Mouse (Mus musculus): ENCODE measurements at regions not wholly inside any gene's neighbourhood (a gene's known extent, or its start where the extent isn't known, plus 50 kb on each side); places are given as distances from the start of the nearest gene placed in this dataset.

DNA sequence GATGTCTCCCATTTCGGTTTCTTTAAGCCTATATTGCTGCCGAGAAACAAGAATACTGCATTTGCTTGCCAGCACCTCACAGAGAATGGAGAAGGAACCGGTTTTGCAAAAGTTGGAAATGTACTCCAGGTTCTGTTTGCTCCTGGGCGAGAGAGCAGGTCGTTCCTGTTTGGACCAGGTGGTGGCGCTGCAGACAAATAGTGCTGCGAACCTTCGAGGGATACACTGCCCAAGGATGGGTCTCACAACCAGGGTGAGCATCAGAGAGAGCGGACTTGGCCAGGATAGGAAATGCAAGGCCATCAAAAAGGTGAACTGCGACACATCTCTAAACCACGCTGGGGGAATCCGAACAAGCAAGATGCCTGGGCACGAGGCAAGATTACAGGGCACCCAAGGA lies 54.0 kb upstream of the Ets2 start:
- no peak for TF ChIP-seq POLR2A (IDR thresholded peaks at IDR 0.05; ENCODE audit: insufficient read depth, low read length)
- TF ChIP-seq CTCF (IDR thresholded peaks at IDR 0.05; ENCODE audit: low read depth, low read length) = peak; percentile 94

Measured in ES-Bruce4 (cell line).